Mouse (Mus musculus): ENCODE data around the gene Exoc3l. TPM values are rescaled to one million over a fixed set of nuclear protein-coding genes. Genes with fewer than 3 reads are reported as not detected.
A peak's percentile ranks its signal among the peaks of the same experiment; 100 is the strongest.

Gene Exoc3l
- polyA plus RNA-seq, 1 experiment from 2014 or later, result 14.9 TPM

DNA sequence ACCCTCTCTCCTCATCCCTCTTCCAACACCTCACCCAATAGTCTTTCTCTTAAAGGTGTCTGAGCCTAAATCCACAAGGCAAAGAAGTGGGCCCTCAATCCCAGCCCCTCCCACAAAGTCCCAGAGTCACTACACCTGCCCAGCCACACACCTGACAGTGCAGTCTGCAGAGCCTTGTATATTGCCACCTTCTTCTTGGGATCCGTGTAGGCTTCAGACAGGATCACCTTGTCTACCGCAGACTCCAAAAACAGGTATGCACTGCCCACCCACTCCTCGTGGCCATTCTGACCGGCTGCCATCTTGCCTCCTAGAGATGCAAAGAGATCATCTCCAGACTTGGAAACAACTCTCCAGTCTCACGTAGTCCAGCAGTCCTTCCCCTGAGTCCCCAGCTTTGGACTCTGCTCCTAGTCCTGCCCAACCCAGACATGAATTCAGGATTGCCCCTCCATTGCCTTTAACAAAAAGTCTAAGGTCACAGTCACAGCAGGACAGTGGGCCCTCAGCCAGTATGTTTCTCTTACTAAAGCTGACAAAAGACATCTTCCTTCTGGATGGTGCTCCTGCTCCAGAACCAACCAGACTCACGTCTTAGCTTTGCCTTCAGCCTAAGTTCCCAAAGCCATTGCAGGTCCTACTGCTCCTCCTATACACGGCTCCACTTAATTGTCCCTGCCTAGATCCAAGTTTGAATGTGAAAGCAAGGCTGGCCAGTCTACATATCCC is 35.4 kb downstream of the Exoc3l start:
- Histone ChIP-seq H3K4me1 (ENCODE audit: control insufficient read depth, insufficient read depth, low read length) (peaks cover 22% of the 10 kb centered on the region), H3K27ac (ENCODE audit: low read length) (no peak overlapping the region), H3K4me3 (ENCODE audit: low read length) (no peak overlapping the region), H3K27me3 (ENCODE audit: control insufficient read depth, insufficient read depth, low read length) (peaks cover 24% of the 10 kb centered on the region), H3K9me3 (replicated peaks; ENCODE audit: control insufficient read depth, low read length) (peaks cover 4% of the 10 kb centered on the region), H3K36me3 (ENCODE audit: control insufficient read depth, insufficient read depth) (no peaks in the 10 kb centered on the region), H3K9ac (ENCODE audit: low read length) (no peak overlapping the region), H3K4me2 (ENCODE audit: low read depth, low read length) (no peak overlapping the region)
- WGBS, result 68% methylated on average over 7 of the region's 7 CpGs
- no peak for ATAC-seq (replicated peaks; ENCODE audit: extremely low read depth, insufficient read depth, low FRiP score)

DNA sequence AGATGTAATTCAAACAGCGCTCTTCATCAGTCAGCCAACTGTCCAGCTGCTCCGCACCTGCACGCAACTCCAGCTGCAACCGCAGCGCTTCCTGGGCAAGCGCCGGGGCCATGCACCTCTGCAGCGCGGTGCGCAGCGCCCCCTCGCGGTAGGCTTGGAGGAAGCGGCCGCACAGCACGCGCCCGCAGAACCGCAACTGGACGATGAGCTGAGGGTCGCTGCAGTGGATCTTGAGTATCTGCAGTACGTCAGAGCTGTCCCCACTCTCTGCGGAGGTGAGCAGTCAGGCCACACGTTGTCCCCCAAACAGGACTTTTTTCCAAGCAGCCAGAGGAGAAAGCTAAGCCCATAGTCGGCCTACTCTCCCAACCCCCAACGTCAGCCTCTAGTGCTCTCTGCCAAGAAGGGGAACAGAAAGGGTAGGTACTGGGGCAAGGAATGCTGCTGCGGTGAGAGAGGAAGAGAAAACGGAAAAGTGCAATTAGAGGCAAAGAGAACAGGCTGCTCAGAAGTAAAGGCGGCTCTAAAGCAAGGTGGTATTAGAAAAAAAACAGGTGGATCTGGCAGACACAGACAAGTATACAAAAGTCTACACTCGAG is 36.1 kb downstream of the Exoc3l start:
- H3K36me3 ChIP-seq (ENCODE audit: control insufficient read depth, insufficient read depth), result no peaks in the 10 kb centered on the region
- peak overlapping the region; percentile 57 for H3K4me3 ChIP-seq (ENCODE audit: low read length)
- no peak overlapping the region for H3K27ac ChIP-seq (ENCODE audit: low read length)
- H3K4me2 ChIP-seq (ENCODE audit: low read depth, low read length), result peak overlapping the region; percentile 93
- H3K27me3 ChIP-seq (ENCODE audit: control insufficient read depth, insufficient read depth, low read length), result peaks cover 24% of the 10 kb centered on the region
- 0 out of 2 replicates have a peak, but pooled peaks have one; percentile 12 for ATAC-seq (replicated peaks; ENCODE audit: extremely low read depth, insufficient read depth, low FRiP score)
- H3K9ac ChIP-seq (ENCODE audit: low read length), result peak overlapping the region; percentile 59
- peaks cover 4% of the 10 kb centered on the region for H3K9me3 ChIP-seq (replicated peaks; ENCODE audit: control insufficient read depth, low read length)
- 4% methylated on average over 30 of the region's 30 CpGs for WGBS
- H3K4me1 ChIP-seq (ENCODE audit: control insufficient read depth, insufficient read depth, low read length), result peaks cover 21% of the 10 kb centered on the region

DNA sequence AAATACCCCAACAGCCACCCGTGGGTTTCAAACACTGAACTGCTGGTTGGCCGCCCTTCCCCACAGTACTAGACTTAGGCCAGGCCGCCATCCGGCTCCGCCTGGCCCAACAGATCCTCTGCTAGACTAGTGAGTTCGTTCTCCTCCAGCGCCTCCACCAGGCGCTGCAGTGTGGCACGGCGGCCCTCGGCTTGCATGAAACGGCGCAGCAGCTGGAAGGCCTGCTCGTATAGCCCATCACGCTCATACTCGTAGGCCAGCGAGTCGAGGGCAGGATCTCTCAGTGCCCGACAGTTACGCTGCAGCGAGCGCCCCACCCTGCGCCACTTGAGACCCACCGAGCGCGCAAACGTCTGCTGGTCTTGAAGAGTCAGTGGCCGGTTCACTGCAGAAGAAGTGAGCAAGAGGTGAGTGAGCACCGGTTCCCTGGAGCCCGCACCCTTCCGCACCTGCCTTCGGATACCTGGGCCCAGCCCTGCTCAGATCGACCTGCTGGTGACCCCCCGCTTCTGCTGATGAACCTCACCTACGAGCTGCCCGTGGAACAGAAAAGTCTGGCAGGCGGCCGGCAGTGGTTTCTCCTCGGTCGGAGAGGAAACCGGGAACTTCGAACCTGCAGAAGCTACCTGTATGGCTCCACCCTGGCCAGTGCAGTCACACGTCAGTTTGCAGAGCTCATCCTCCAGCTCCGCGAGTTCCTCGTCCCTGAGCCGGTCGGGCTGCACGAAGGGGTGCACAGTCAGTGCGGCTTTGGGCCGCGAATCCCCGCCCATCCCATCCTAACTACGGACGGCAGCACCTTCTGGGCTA is 36.8 kb downstream of the Exoc3l start:
- peak overlapping the region; percentile 59 for H3K9ac ChIP-seq (ENCODE audit: low read length)
- WGBS, result 7% methylated on average over 55 of the region's 55 CpGs

DNA sequence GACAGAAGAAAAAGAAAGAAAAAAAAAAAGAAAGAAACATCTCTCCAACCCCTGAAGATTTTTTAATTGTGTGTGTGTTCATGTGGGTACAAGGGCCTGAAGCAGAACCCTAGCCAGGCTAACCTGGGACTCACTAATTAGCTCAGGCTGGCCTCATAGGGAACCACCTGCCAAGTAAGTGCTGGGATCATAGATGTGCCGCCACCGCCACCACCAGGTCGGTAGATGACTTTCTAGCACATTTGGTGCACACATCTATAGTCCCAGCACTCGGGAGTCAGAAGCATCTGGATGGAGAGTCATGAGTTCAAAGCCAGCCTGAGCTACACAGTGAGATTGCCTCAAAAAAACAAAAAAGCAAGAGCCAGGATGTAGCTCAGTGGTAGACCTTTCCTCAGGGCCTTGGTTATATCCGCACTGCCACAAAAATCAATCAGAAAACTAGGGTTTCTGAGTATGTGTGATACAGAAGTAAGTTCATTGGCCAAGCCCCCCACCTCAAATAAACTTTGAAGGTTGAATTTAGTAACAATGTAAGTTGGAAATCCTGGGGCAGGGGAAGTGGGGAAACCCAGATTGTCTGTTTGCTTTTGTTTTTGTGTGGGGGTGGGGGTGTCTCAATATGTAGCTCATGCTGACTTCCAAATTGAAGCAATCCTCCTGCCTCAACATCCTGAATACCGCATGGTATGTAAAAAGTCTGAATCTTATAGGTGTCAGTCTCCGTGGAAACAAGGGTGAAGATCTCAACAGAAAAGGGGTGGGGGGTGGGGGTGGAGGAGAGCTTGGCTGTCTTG is 38.4 kb downstream of the Exoc3l start:
- WGBS, result 73% methylated on average over 7 of the region's 7 CpGs
- no peak overlapping the region for H3K27ac ChIP-seq (ENCODE audit: low read length)
- no peak overlapping the region for H3K4me2 ChIP-seq (ENCODE audit: low read depth, low read length)

More for the DNA sequence above, 36.8 kb downstream of the Exoc3l start:
- Histone ChIP-seq H3K36me3 (ENCODE audit: control insufficient read depth, insufficient read depth) (no peaks in the 10 kb centered on the region), H3K4me1 (ENCODE audit: control insufficient read depth, insufficient read depth, low read length) (peaks cover 22% of the 10 kb centered on the region), H3K27me3 (ENCODE audit: control insufficient read depth, insufficient read depth, low read length) (peaks cover 24% of the 10 kb centered on the region), H3K9me3 (replicated peaks; ENCODE audit: control insufficient read depth, low read length) (peaks cover 4% of the 10 kb centered on the region), H3K27ac (ENCODE audit: low read length) (no peak overlapping the region), H3K4me2 (ENCODE audit: low read depth, low read length) (peak overlapping the region; percentile 93), H3K4me3 (ENCODE audit: low read length) (peak overlapping the region; percentile 57)
- no peak for ATAC-seq (replicated peaks; ENCODE audit: extremely low read depth, insufficient read depth, low FRiP score)

DNA sequence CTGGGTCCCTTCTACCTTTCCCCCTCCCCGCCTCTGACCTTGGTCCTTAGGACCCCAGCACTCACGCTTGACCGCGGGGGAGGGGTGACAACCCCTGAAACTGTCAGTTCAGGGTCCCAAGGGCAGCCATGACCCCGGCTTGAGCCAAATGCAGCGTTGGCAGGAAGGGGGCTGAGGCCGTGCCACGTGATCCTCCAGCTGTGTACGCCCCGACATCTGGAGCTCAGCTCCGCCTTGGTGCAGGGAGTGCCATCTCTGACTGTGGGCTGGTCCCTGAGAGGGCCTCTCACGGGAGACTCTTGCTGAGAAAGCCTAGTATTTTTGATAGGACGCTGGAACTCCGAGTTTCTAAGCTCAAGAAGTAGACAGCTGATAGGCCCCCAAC is 40.9 kb downstream of the Exoc3l start, which contains the start of gene B3gnt9:
B3gnt9 (minus strand) TSS at position 188 of the 385 bp plus-strand sequence.
- 2% methylated on average over 14 of the region's 14 CpGs for WGBS
- H3K4me2 ChIP-seq (ENCODE audit: low read depth, low read length), result peak within 1 kb of the TSS; percentile 99
- peak within 1 kb of the TSS; percentile 83 for H3K27ac ChIP-seq (ENCODE audit: low read length)
- ATAC-seq (replicated peaks; ENCODE audit: extremely low read depth, insufficient read depth, low FRiP score), result peak; percentile 68
- H3K9me3 ChIP-seq (replicated peaks; ENCODE audit: control insufficient read depth, low read length), result no peaks in the 10 kb centered on the region
- peaks cover 17% of the 10 kb centered on the region for H3K27me3 ChIP-seq (ENCODE audit: control insufficient read depth, insufficient read depth, low read length)
- H3K4me1 ChIP-seq (ENCODE audit: control insufficient read depth, insufficient read depth, low read length), result peaks cover 31% of the 10 kb centered on the region
- peak within 1 kb of the TSS; percentile 87 for H3K9ac ChIP-seq (ENCODE audit: low read length)
- peak within 1 kb of the TSS; percentile 83 for H3K4me3 ChIP-seq (ENCODE audit: low read length)
- H3K36me3 ChIP-seq (ENCODE audit: control insufficient read depth, insufficient read depth), result peaks cover 25% of the 10 kb centered on the region

More for the DNA sequence above, 38.4 kb downstream of the Exoc3l start:
- Histone ChIP-seq H3K4me1 (ENCODE audit: control insufficient read depth, insufficient read depth, low read length) (peaks cover 32% of the 10 kb centered on the region), H3K9ac (ENCODE audit: low read length) (no peak overlapping the region), H3K9me3 (replicated peaks; ENCODE audit: control insufficient read depth, low read length) (peaks cover 4% of the 10 kb centered on the region), H3K27me3 (ENCODE audit: control insufficient read depth, insufficient read depth, low read length) (peaks cover 24% of the 10 kb centered on the region), H3K36me3 (ENCODE audit: control insufficient read depth, insufficient read depth) (peaks cover 6% of the 10 kb centered on the region; the same call in 1 of the 2 replicates), H3K4me3 (ENCODE audit: low read length) (no peak overlapping the region)
- no peak for ATAC-seq (replicated peaks; ENCODE audit: extremely low read depth, insufficient read depth, low FRiP score)

DNA sequence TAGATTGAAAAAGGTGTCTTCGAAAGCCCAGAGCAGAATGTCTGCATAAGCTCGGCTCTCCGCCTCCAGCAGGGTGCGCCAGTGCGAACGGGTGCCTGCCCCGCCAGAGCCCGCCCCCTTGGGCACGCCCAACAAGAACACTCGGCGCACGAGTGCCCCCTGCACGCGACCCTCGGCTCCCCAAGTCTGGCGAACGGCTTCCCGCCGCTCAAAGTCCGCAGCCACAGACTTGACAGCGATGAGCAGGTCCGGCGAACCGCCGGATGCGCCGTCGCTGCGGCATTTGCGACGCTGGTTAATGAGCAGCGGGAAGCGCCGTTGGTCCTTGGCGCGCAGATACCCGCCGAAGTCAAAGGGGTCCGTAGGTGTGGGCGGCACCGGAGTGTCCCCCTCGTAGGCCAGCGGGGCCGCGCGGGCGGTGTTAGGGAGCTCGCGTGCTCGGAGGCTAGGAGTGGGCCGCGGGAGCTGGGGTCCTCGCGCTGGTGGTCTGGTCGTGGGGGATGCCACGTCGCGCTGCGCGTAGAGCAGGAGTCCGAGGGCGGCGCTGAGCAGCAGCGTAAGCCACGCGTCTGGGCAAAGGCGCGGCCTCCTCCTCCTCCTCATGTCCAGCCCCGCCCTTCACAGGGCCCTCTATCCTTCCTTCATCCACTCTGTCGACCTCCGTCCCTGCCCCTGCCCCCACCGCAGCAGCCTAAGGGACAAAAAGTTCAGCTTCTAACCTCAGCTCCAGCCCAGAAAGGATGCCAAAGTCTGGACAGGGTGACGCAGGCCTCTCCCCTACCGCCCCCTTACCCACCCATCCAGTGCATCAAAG is 41.5 kb downstream of the Exoc3l start:
- H3K4me2 ChIP-seq (ENCODE audit: low read depth, low read length), result peak overlapping the region; percentile 99

DNA sequence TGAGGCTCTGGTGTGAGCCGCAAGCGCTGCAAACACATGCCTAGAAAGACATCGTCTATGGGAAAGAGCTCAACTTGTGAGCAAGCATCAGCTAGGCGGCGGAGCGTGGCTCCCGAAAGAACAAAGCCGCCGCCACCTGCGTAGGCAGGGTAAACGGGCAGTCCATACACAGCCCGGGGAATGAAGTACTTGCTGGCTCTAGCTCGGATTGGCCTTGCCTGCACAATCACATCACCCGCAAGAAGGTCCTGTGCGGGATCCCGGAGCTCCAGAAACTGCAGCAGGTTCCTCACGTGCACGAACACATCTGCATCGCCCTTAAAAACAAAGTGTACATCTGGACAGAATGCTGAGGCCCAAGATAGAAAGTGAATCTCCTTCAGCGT is 42.1 kb downstream of the Exoc3l start:
- Histone ChIP-seq H3K9ac (ENCODE audit: low read length) (peak overlapping the region; percentile 57), H3K36me3 (ENCODE audit: control insufficient read depth, insufficient read depth) (peaks cover 35% of the 10 kb centered on the region), H3K4me1 (ENCODE audit: control insufficient read depth, insufficient read depth, low read length) (peaks cover 19% of the 10 kb centered on the region), H3K27me3 (ENCODE audit: control insufficient read depth, insufficient read depth, low read length) (peaks cover 9% of the 10 kb centered on the region; the same call in 1 of the 2 replicates), H3K27ac (ENCODE audit: low read length) (peak overlapping the region; percentile 25; the same call in 1 of the 2 replicates), H3K9me3 (replicated peaks; ENCODE audit: control insufficient read depth, low read length) (no peaks in the 10 kb centered on the region), H3K4me3 (ENCODE audit: low read length) (peak overlapping the region; percentile 83), H3K4me2 (ENCODE audit: low read depth, low read length) (peak overlapping the region; percentile 99)
- 44% methylated on average over 20 of the region's 20 CpGs for WGBS
- no peak for ATAC-seq (replicated peaks; ENCODE audit: extremely low read depth, insufficient read depth, low FRiP score)

More for the DNA sequence above, 41.5 kb downstream of the Exoc3l start:
- no peaks in the 10 kb centered on the region for H3K9me3 ChIP-seq (replicated peaks; ENCODE audit: control insufficient read depth, low read length)
- peaks cover 13% of the 10 kb centered on the region for H3K27me3 ChIP-seq (ENCODE audit: control insufficient read depth, insufficient read depth, low read length)
- peaks cover 31% of the 10 kb centered on the region for H3K36me3 ChIP-seq (ENCODE audit: control insufficient read depth, insufficient read depth)
- peak overlapping the region; percentile 83 for H3K27ac ChIP-seq (ENCODE audit: low read length)
- under 1% methylated on average over 69 of the region's 74 CpGs for WGBS
- peaks cover 25% of the 10 kb centered on the region for H3K4me1 ChIP-seq (ENCODE audit: control insufficient read depth, insufficient read depth, low read length)
- H3K9ac ChIP-seq (ENCODE audit: low read length), result peak overlapping the region; percentile 87
- ATAC-seq (replicated peaks; ENCODE audit: extremely low read depth, insufficient read depth, low FRiP score), result peak; percentile 84
- H3K4me3 ChIP-seq (ENCODE audit: low read length), result peak overlapping the region; percentile 83
